Mouse (Mus musculus) embryonic fibroblast, embryonic 13.5 days (primary cell): ENCODE data around the gene Cit.

ENCODE experiments used
- CTCF ChIP-seq: IDR thresholded peaks from 2 replicates; pipeline ENCODE4 v1.5.1; 2011; ENCODE audit warnings: mild to moderate bottlenecking, control low read depth, low read length, moderate library complexity, borderline replicate concordance; ENCODE audit not compliant: insufficient read depth
- POLR2A ChIP-seq: IDR thresholded peaks from 2 replicates; pipeline ENCODE4 v1.6.1; 2011; ENCODE audit warnings: low read depth, mild to moderate bottlenecking, control low read depth, low read length, moderate library complexity

- TF ChIP-seq CTCF (no peak), POLR2A (no peak)
Measured at GRCm38 (mm10) chr5:115918597-115919351, 73.7 kb downstream of the Cit start.
